Mouse (Mus musculus) thymus, adult 2 months (tissue): ENCODE measurements around the gene 4930432M17Rik.

ENCODE experiments used
- CTCF ChIP-seq: fragments of 200-500 bp; IDR thresholded peaks from 2 replicates; pipeline ENCODE4 v1.5.1; 2012; ENCODE audit warnings: mild to moderate bottlenecking, control low read depth, low read length, moderate library complexity, borderline replicate concordance; ENCODE audit not compliant: control insufficient read depth, poor library complexity, insufficient read depth; ENCODE audit errors: extremely low read depth
- POLR2A ChIP-seq: fragments of 200-500 bp; IDR thresholded peaks from 2 replicates; pipeline ENCODE4 v1.6.1; 2012; ENCODE audit warnings: mild to moderate bottlenecking, low read length, control low read depth, moderate library complexity; ENCODE audit not compliant: control insufficient read depth, poor library complexity, insufficient read depth; ENCODE audit errors: extremely low read depth

DNA sequence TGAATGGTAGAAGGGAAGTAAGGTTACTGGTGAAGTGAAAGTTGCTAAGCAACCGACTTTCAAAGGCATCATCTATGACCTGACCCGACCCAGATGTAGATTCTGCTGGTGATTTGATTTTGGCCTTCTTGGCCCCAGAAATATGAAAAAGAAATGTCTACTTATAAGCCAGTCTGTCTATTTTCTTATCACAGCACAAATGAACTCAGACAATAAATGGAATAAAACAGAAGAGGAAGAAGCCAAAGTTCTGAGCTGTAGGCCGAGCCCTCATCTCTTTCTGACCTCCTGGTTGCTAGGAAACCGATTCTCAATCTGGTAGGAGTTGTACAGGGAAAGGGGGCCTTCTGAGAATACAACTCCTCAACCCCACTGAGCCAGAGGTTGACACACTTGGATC, at the start of gene 4930432M17Rik:
- TF ChIP-seq CTCF (no peak), POLR2A (no peak)
